Comparison of ENCODE assay signal across 8 mouse cellular contexts in genomic region chr11:53529253-53529557, GRCm38 (mm10). TPM values are rescaled to one million over a fixed set of nuclear protein-coding genes. Genes with fewer than 3 reads are reported as not detected.
DNase-seq lines count a peak whose midpoint lies in the region; ATAC-seq lines count a peak whose summit lies in the region.
"Had no signal": no experiment of that assay in that cellular context is flagged by ENCODE, and none has a peak within 500 bp of the region (broad histone marks: within the 10 kb centered on the region; RNA-seq: fewer than 3 reads in every experiment).

No protein-coding gene starts in this region.

- peak overlapping the region; percentile 6; the same call in 1 of the 2 replicates for H3K27ac ChIP-seq in limb, embryonic 13.5 days
- no peak overlapping the region; the same call in 1 of the 2 replicates for H3K27ac ChIP-seq in limb, embryonic 10.5 days
- no peak overlapping the region for H3K27ac ChIP-seq in heart, embryonic 11.5 days (ENCODE audit: low read depth, low read length)

- H3K27me3 ChIP-seq in limb, embryonic 13.5 days = no peaks in the 10 kb centered on the region
- H3K27me3 ChIP-seq in limb, embryonic 10.5 days (ENCODE audit: low read depth, poor library complexity, severe bottlenecking) = no peaks in the 10 kb centered on the region
- no peaks in the 10 kb centered on the region for H3K27me3 ChIP-seq in heart, embryonic 11.5 days (ENCODE audit: control insufficient read depth, insufficient read depth, low read length)

- no peak for DNase-seq in limb, embryonic 10.5 days (ENCODE audit: low spot score)
- DNase-seq in cerebellum, postnatal 25 days = peak; percentile 87 to 89
- peak; percentile 66 for DNase-seq in lung, postnatal 25 days (ENCODE audit: low spot score)
- no peak for DNase-seq in retina, postnatal 1 day
- no peak for DNase-seq in spleen, postnatal 4 days (ENCODE audit: low spot score in 2 of 2)

- no peak overlapping the region for H3K9ac ChIP-seq in limb, embryonic 13.5 days
- H3K9ac ChIP-seq in heart, embryonic 11.5 days (ENCODE audit: low read depth, low read length) = no peak overlapping the region

- peaks cover 17% of the 10 kb centered on the region for H3K36me3 ChIP-seq in limb, embryonic 13.5 days
- H3K36me3 ChIP-seq in limb, embryonic 10.5 days = peaks cover 21% of the 10 kb centered on the region
- H3K36me3 ChIP-seq in heart, embryonic 11.5 days (ENCODE audit: control insufficient read depth, insufficient read depth, low read length) = peaks cover 4% of the 10 kb centered on the region

- H3K9me3 ChIP-seq in limb, embryonic 13.5 days = no peaks in the 10 kb centered on the region
- H3K9me3 ChIP-seq in limb, embryonic 10.5 days (replicated peaks) = no peaks in the 10 kb centered on the region
- H3K9me3 ChIP-seq in heart, embryonic 11.5 days (replicated peaks; ENCODE audit: control insufficient read depth, low read length) = no peaks in the 10 kb centered on the region

- H3K4me2 ChIP-seq in limb, embryonic 13.5 days (replicated peaks) = no peak overlapping the region
- peak overlapping the region; percentile 8; the same call in 1 of the 2 replicates for H3K4me2 ChIP-seq in heart, embryonic 11.5 days

- H3K4me1 ChIP-seq in limb, embryonic 13.5 days = peaks cover 43% of the 10 kb centered on the region
- peaks cover 43% of the 10 kb centered on the region for H3K4me1 ChIP-seq in limb, embryonic 10.5 days
- peaks cover 34% of the 10 kb centered on the region for H3K4me1 ChIP-seq in heart, embryonic 11.5 days (ENCODE audit: control insufficient read depth, insufficient read depth, low read length)

- ATAC-seq in limb, embryonic 13.5 days (ENCODE audit: low FRiP score, low read depth) = no peak
- ATAC-seq in heart, embryonic 11.5 days (replicated peaks; ENCODE audit: insufficient number of reproducible peaks, low FRiP score, low TSS enrichment) = no peak

- WGBS in limb, embryonic 13.5 days = 57% methylated on average over 6 of the region's 6 CpGs
- 73% methylated on average over 6 of the region's 6 CpGs for WGBS in limb, embryonic 10.5 days
- 44% methylated on average over 6 of the region's 6 CpGs for WGBS in heart, embryonic 11.5 days (ENCODE audit: insufficient replicate concordance)

- no peak overlapping the region for H3K4me3 ChIP-seq in limb, embryonic 13.5 days
- no peak overlapping the region for H3K4me3 ChIP-seq in limb, embryonic 10.5 days
- H3K4me3 ChIP-seq in heart, embryonic 11.5 days (ENCODE audit: low read depth, low read length) = no peak overlapping the region

RNA-seq across cellular contexts. Expression of gene Sept8, which starts 10.1 kb away (rescaled TPM):
- 39.2 and 42.5 TPM in 2 replicates for polyA plus RNA-seq in limb, embryonic 13.5 days (2015; fragmentation: Nextera tagmentation; extraction: Ambion mirVana)
- polyA plus RNA-seq in limb, embryonic 10.5 days (2016; fragmentation: Nextera tagmentation; extraction: Ambion mirVana) = 18.6 and 22.8 TPM in 2 replicates
- 18.8 and 21.4 TPM in 2 replicates for polyA plus RNA-seq in heart, embryonic 11.5 days (2014; fragmentation: Nextera tagmentation; extraction: Ambion mirVana)

RNA-seq across cellular contexts. Expression of gene Kif3a, which starts 38.0 kb away (rescaled TPM):
- 105 and 112 TPM in 2 replicates for polyA plus RNA-seq in limb, embryonic 13.5 days (2015; fragmentation: Nextera tagmentation; extraction: Ambion mirVana)
- polyA plus RNA-seq in limb, embryonic 10.5 days (2016; fragmentation: Nextera tagmentation; extraction: Ambion mirVana) = 52.0 and 69.4 TPM in 2 replicates
- polyA plus RNA-seq in heart, embryonic 11.5 days (2014; fragmentation: Nextera tagmentation; extraction: Ambion mirVana) = 31.9 and 38.6 TPM in 2 replicates

RNA-seq across cellular contexts. Expression of gene Sowaha, which starts 49.1 kb away (rescaled TPM):
- 0.17 and 0.37 TPM in 2 replicates for polyA plus RNA-seq in limb, embryonic 13.5 days (2015; fragmentation: Nextera tagmentation; extraction: Ambion mirVana)
- polyA plus RNA-seq in limb, embryonic 10.5 days (2016; fragmentation: Nextera tagmentation; extraction: Ambion mirVana) = 0.13 and 0.51 TPM in 2 replicates
- polyA plus RNA-seq in heart, embryonic 11.5 days (2014; fragmentation: Nextera tagmentation; extraction: Ambion mirVana) = 0.41 and 0.73 TPM in 2 replicates

RNA-seq across cellular contexts. Expression of gene Gm9945, which starts 49.2 kb away (rescaled TPM):
- not detected in 2 replicates for polyA plus RNA-seq in limb, embryonic 13.5 days (2015; fragmentation: Nextera tagmentation; extraction: Ambion mirVana)
- not detected in 2 replicates for polyA plus RNA-seq in limb, embryonic 10.5 days (2016; fragmentation: Nextera tagmentation; extraction: Ambion mirVana)
- 0.29 TPM in 1 of 2 replicates, not detected in the other for polyA plus RNA-seq in heart, embryonic 11.5 days (2014; fragmentation: Nextera tagmentation; extraction: Ambion mirVana)
- polyA plus RNA-seq: neural tube, embryonic 11.5 days had no signal

RNA-seq across cellular contexts. Expression of gene Gm9837, which starts 58.9 kb away (rescaled TPM):
- not detected in 2 replicates for polyA plus RNA-seq in limb, embryonic 13.5 days (2015; fragmentation: Nextera tagmentation; extraction: Ambion mirVana)
- polyA plus RNA-seq in limb, embryonic 10.5 days (2016; fragmentation: Nextera tagmentation; extraction: Ambion mirVana) = not detected in 2 replicates
- not detected in 2 replicates for polyA plus RNA-seq in heart, embryonic 11.5 days (2014; fragmentation: Nextera tagmentation; extraction: Ambion mirVana)
- polyA plus RNA-seq: neural tube, embryonic 11.5 days had no signal

Comparison
In these comparisons a context has a peak if more than half of its experiments do, and no peak if none do; other contexts are left out.
1. DNase-seq: peak in cerebellum, postnatal 25 days (2 of 2) and lung, postnatal 25 days (single experiment); none in limb, embryonic 10.5 days (single experiment), retina, postnatal 1 day (single experiment) and spleen, postnatal 4 days (0 of 2).